Mouse (Mus musculus) liver (tissue): ENCODE measurements at regions not wholly inside any gene's neighbourhood (a gene's known extent, or its start where the extent isn't known, plus 50 kb on each side); places are given as distances from the start of the nearest gene placed in this dataset.

Experiments
- DNase-seq: peaks from one replicate; pipeline ENCODE4 v3.0.0-alpha.2; 2020; ENCODE audit warnings: mixed read lengths

GRCm38 (mm10) chr1:186572651-186573050 is 133.1 kb downstream of the Tgfb2 start:
- no peak for DNase-seq

- DNase-seq: no peak
Measured at GRCm38 (mm10) chr1:186572092-186572491, 133.7 kb downstream of the Tgfb2 start.

- no peak for DNase-seq
Measured at GRCm38 (mm10) chr1:186568496-186568895, 137.3 kb downstream of the Tgfb2 start.

- DNase-seq: no peak
Measured at GRCm38 (mm10) chr1:186568076-186568475, 137.7 kb downstream of the Tgfb2 start.

GRCm38 (mm10) chr1:186567136-186567826 is 138.5 kb downstream of the Tgfb2 start:
- no peak for DNase-seq

GRCm38 (mm10) chr1:186562027-186562426 is 143.8 kb downstream of the Tgfb2 start:
- DNase-seq: no peak

GRCm38 (mm10) chr1:186555441-186555975 is 150.3 kb downstream of the Tgfb2 start:
- no peak for DNase-seq

- DNase-seq: no peak
Measured at GRCm38 (mm10) chr1:186554520-186555010, 151.2 kb downstream of the Tgfb2 start.

GRCm38 (mm10) chr1:186552689-186553088 is 153.1 kb downstream of the Tgfb2 start:
- DNase-seq: no peak

GRCm38 (mm10) chr1:186550265-186550885 is 155.4 kb downstream of the Tgfb2 start:
- DNase-seq: no peak

GRCm38 (mm10) chr1:186549207-186549606 is 156.6 kb downstream of the Tgfb2 start:
- no peak for DNase-seq

GRCm38 (mm10) chr1:186546386-186547185 is 159.2 kb downstream of the Tgfb2 start:
- no peak for DNase-seq

- DNase-seq: no peak
Measured at GRCm38 (mm10) chr1:186540070-186540469, 165.7 kb downstream of the Tgfb2 start.

GRCm38 (mm10) chr1:186538233-186538632 is 167.6 kb downstream of the Tgfb2 start:
- DNase-seq: no peak

GRCm38 (mm10) chr1:186515976-186516375 is 189.8 kb downstream of the Tgfb2 start:
- no peak for DNase-seq

- DNase-seq: no peak
Measured at GRCm38 (mm10) chr1:186515071-186515470, 190.7 kb downstream of the Tgfb2 start.

- DNase-seq: no peak
Measured at GRCm38 (mm10) chr1:186513861-186514260, 191.9 kb downstream of the Tgfb2 start.

GRCm38 (mm10) chr1:186510531-186510930 is 195.3 kb downstream of the Tgfb2 start:
- DNase-seq: no peak

- no peak for DNase-seq
Measured at GRCm38 (mm10) chr1:186508358-186508757, 197.4 kb downstream of the Tgfb2 start.

GRCm38 (mm10) chr1:186507956-186508355 is 197.8 kb downstream of the Tgfb2 start:
- DNase-seq: no peak

- no peak for DNase-seq
Measured at GRCm38 (mm10) chr1:186506517-186506916, 199.3 kb downstream of the Tgfb2 start.

- no peak for DNase-seq
Measured at GRCm38 (mm10) chr1:186505912-186506311, 199.9 kb downstream of the Tgfb2 start.

- no peak for DNase-seq
Measured at GRCm38 (mm10) chr1:186505051-186505711, 200.6 kb downstream of the Tgfb2 start.
